Mouse (Mus musculus) gastrocnemius, postnatal 10 days (tissue): ENCODE data around the gene Syne3. TPM values are rescaled to one million over a fixed set of nuclear protein-coding genes. Genes with fewer than 3 reads are reported as not detected.

Experiments
- DNase-seq: peaks from one replicate; pipeline ENCODE4 v3.0.0; 2021; ENCODE audit warnings: mixed read lengths
- total RNA-seq, 2 experiments: library from RNA; stranded (reverse); gene quantifications; 2 replicates each; pipeline ENCODE4 v1.2.3; 2021

Syne3 gene
- total RNA-seq, 2 experiments from 2014 or later: 9.0 to 11.5 TPM

DNA sequence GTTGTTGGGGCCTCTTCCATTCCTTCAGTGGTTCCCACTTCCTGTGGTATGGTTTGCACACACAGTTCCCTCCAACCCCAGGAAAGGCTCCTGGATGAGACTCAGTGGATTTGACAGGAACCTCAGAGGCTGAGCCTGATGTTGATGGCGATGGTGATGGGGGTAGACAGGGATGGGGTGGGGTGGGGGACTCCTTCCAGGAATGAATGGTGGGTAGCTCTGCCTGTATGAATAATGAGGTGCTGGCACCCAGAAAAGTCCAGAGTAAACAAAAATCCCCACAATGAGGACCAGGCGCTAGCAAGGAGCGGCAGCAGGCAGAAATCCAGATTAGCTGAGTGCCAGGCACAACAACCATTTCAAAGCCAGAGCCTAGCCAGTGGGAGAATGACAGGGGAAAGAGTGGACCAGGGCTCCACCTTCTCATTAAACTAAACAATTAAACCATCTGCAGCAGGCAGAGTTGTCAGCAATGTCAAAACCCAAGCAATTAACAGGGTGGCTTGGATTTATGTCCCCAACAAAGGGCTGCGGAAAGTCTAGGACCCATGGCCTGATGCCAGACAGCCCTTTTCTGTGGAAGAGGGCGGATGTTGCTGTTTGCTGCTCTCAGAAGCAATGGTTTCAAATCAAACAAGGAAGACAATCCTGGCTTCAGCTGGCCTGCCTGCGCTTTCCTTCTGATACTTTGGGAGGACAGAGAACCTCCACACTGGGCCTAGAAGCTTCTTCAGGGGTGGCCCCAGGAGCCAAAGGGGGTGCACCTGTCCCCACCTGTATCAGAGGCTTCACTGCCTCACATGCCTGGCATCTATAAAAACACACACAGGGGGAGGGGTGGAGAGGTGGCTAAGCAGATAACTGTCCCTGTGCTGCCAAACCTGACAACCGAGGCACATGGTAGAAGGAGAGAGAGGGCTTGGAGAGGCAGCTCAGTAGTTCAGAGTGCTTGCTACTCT lies 44.4 kb downstream of the Syne3 start:
- DNase-seq: no peak

DNA sequence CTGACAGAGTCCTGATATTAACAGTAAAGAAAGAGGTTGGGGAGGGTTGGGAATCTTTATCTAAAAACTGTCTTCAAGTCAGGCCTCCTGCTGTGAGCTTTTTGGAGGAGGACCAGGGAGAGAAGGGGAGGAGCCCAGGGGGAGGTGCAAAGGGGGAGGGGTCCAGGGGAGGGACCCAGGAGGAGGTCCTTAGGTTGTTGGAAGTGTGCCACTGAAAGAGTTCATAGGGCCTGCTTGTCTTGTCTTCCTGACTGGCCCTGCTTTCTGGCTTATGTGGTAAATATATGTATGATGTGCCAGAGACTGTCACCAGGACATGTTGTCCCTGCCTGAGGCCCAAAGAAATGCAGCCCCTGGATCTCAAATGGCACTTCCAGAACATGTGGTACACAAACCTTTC lies 49.2 kb downstream of the Syne3 start:
- DNase-seq: no peak

DNA sequence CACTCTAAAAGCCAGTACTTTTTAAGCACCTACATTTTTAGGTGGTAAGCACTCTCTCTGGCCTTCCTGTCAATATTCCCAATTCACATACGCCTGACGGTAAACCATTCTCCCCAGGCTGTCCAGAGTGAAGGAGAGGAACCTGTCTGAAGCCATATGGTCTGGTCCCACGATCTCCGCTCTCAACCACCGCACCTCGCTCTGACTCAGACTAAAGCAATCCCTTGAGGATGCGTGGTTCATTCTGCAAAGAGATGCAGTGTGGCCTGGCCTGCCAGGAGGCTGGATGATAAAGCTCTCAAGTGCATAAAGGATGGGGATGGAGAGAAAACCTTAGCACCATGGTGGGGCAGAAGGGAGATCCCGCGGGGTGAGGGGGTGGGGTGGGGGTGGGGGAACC lies 49.6 kb downstream of the Syne3 start:
- DNase-seq: no peak

DNA sequence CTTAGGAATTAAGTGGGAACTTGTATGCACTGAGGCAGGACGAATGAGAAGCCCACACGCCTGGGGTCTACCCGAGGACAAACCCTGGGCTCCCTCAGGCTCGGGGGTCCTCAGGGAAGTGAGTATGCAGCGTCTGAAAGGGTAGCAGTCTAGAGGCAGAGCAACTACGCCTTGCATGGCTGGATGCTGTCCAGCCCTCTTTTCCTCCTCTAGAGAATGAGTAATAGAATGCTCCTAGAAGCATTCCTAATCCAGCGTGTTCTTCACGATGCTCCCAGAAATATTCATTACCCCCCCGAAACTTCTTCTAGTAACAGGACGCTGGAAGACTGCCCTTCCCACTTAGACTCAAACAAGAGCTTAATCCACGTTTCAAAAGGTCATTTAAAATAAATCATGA lies 51.3 kb downstream of the Syne3 start:
- peak; percentile 48 for DNase-seq

DNA sequence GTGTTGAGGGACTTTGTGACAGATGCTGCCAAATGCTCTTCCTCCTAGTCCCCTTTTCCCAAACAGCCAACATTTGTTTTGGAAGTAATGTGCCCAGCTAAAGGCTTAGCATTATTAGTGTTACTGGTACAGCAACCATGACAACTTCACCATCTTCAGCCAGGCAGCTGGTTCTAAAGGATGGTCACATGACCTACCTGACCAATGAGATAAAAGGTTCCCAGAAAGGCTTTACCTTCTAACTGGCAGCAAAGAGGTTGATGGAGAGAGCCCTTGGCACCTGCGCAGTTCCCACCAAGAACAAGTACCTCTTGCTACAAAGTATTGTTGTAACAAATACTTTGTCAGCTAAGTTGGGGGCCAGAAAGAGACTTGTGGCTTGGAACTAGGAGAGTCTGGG lies 52.4 kb downstream of the Syne3 start:
- no peak for DNase-seq

- no peak for DNase-seq
Measured at GRCm38 (mm10) chr12:104956406-104956805, 53.2 kb downstream of the Syne3 start.

- DNase-seq: no peak
Measured at GRCm38 (mm10) chr12:104955003-104955800, 54.4 kb downstream of the Syne3 start.

GRCm38 (mm10) chr12:104953941-104954340 lies 55.7 kb downstream of the Syne3 start:
- peak; percentile 65 for DNase-seq

DNA sequence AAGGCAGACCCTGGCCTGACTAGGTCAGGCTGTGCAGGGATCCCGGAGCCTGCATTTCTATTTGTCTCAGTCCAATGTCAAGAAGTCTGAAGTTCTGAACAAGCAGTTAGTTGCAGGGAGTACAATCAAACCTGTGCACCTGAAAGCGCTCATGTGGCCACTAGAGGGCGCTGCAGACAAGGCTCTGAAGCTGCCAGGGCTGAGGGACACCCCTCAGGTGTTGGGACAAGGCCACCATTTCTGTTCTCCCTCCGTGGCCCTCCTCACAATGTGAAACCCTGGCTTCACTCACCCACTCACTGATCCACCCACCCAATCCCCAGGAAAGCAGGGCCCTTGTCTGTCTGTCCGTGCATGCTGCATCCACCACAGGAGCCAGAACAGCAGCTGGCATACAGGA lies 57.2 kb downstream of the Syne3 start:
- peak; percentile 87 for DNase-seq

- DNase-seq: no peak
Measured at GRCm38 (mm10) chr12:104947911-104948310, 61.7 kb downstream of the Syne3 start.

- no peak for DNase-seq
Measured at GRCm38 (mm10) chr12:104946231-104946630, 63.4 kb downstream of the Syne3 start.

- DNase-seq: no peak
Measured at GRCm38 (mm10) chr12:104940466-104940865, 69.1 kb downstream of the Syne3 start.

DNA sequence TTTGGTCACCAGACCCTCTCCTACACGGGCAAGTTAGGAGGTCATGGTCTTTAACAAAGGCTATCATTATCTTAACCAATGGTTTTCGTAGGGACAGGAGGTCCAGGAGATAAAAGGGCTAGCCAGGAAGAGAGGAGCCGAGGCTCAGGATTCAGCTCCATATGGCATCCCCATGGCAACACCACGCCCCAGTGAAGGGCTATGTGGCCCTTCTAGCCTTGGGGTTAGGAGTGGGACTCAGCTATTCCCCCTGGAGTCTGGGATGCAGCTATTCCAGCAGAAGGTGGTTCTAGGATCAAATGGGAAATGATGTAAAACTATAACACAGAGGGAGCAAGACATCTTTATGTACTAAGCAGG lies 69.6 kb downstream of the Syne3 start:
- DNase-seq: no peak

DNA sequence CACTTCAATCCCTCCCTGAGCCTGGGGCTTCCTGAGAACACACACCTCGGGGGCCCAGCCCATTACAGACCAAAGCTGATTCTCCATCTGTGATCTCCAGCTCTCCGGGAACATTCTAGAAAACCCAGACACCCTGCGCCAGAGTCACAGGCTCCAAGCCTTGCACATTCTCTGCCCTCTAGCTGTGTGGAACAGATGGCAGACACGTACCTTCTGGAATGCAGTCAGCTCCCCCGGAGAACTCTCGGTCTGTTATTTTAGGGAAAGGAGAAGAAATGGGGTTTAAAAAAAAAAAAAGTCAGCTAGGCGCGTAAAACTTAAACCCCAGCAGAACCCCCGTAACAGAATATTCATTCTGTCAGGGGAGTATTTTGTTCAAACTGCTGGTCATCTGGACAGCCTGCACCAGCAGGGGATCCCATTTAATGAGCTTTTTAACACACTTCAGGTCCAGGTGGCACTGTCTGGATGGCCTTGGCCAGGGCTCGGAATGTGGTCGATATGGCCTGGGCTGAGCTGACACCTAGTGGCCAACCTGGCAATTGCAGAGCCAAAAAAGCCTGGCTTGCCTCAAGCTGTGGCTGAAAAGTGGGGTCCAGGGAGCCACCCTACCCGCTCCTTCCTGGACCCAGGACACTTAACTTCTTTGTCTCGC lies 70.1 kb downstream of the Syne3 start:
- DNase-seq: peak; percentile 81

- DNase-seq: no peak
Measured at GRCm38 (mm10) chr12:104938935-104939334, 70.7 kb downstream of the Syne3 start.

- DNase-seq: peak; percentile 44
Measured at GRCm38 (mm10) chr12:104936223-104936622, 73.4 kb downstream of the Syne3 start.

GRCm38 (mm10) chr12:104935144-104935543 lies 74.5 kb downstream of the Syne3 start:
- no peak for DNase-seq

DNA sequence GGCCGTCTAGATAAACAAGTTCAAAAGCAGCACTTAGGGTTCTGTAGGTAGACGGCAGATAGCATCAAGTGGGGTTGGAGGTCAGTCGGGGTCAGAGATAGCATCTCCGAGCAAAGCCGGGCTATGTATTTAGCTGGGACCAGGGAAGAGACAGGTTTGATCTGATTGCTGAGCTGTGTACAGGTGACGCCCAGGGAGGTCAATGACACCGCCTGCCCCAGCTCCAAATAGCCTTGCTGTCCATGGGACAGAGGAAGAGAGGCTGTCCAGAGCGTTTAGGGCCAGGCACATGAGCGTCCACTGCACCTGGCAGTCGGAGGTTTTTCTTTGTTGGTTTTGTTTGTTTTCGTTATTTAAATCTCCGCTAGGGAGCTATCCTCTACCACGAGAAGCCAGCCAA lies 75.8 kb downstream of the Syne3 start:
- DNase-seq: no peak

DNA sequence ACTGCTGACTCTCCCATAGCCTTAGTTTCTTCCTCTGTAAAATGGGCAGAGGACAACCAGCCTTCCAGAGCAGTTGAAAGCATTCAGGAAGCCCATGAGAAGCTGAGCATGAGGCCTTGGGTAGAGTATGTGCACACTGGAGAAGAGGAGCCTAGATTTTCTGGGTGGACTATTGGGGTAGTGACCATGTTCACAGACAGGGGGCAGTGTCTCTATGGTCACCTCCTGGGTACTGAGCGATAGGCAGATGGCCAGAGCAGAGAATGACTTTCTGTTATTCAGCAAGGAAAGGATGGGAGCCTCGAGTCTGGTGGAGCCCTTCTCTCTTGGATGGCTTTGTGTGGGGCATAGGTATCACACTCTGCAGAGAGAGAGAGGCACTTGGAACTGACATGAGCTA lies 76.4 kb downstream of the Syne3 start:
- DNase-seq: no peak

DNA sequence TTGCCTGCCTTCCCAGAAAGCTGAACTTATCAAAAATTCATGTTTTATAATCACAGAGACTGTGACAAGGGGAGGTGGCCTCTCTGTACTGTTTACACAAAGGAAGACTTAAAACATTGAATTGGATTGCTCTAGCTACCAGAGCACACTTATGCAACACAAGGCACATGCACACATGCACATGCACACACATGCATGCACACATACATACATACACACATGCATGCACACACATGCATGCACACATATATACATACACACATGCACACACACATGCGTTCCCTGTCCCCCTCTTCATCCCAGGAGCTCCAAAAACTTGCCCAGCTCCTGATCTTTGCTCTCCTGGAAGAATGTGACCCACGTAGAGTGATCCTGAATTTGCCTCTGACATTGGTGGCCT lies 83.8 kb downstream of the Syne3 start:
- no peak for DNase-seq

- DNase-seq: no peak
Measured at GRCm38 (mm10) chr12:104925035-104925434, 84.6 kb downstream of the Syne3 start.

GRCm38 (mm10) chr12:104924546-104924945 lies 85.1 kb downstream of the Syne3 start:
- DNase-seq: no peak

GRCm38 (mm10) chr12:104923948-104924388 lies 85.6 kb downstream of the Syne3 start:
- peak; percentile 40 for DNase-seq
